Mouse (Mus musculus) hindbrain, embryonic 13.5 days (tissue): ENCODE data around the gene Gle1. TPM values are rescaled to one million over a fixed set of nuclear protein-coding genes. Genes with fewer than 3 reads are reported as not detected.
"Not testable (repeated sequence)": the region's sequence is repeated elsewhere in the genome, so short reads cannot be mapped to it uniquely, and the experiment has no call there.

Experiments used
- ATAC-seq: fragments of 200-750 bp; cut with Nextera tagmentation; 2 replicates; pipeline ENCODE4 v1.8.0; 2017; ENCODE audit warnings: moderate TSS enrichment; ENCODE audit not compliant: low FRiP score
- H3K27ac ChIP-seq: fragments of 300-500 bp; sonication (generic); 2 replicates; pipeline ENCODE4 v1.5.1; 2015; ENCODE audit warnings: inconsistent platforms, mild to moderate bottlenecking, moderate library complexity
- H3K27me3 ChIP-seq: fragments of 300-500 bp; sonication (generic); 2 replicates; pipeline ENCODE4 v1.6.1; 2015; ENCODE audit warnings: mild to moderate bottlenecking, inconsistent platforms
- H3K36me3 ChIP-seq: fragments of 300-500 bp; sonication (generic); 2 replicates; pipeline ENCODE4 v1.6.1; 2015; ENCODE audit warnings: mild to moderate bottlenecking, inconsistent platforms
- H3K4me1 ChIP-seq: fragments of 300-500 bp; sonication (generic); replicated peaks from 2 replicates; pipeline ENCODE4 v1.6.1; 2015; ENCODE audit warnings: inconsistent platforms
- H3K4me2 ChIP-seq: fragments of 300-500 bp; sonication (generic); 2 replicates; pipeline ENCODE4 v1.6.1; 2015; ENCODE audit warnings: inconsistent platforms, mild to moderate bottlenecking, moderate library complexity
- H3K4me3 ChIP-seq: fragments of 300-500 bp; sonication (generic); 2 replicates; pipeline ENCODE4 v1.5.1; 2015; ENCODE audit warnings: mild to moderate bottlenecking, inconsistent platforms
- H3K9ac ChIP-seq: fragments of 300-500 bp; sonication (generic); 2 replicates; pipeline ENCODE4 v1.6.1; 2015; ENCODE audit warnings: mild to moderate bottlenecking, inconsistent platforms
- H3K9me3 ChIP-seq: fragments of 300-500 bp; sonication (generic); 2 replicates; pipeline ENCODE4 v1.6.1; 2016; ENCODE audit warnings: inconsistent platforms
- WGBS: fragments of 180-500 bp; shearing (Covaris S2); methylation state at CpG from one replicate; pipeline ENCODE4 v1.1.7; 2015; 5-methylcytosine and 5-hydroxymethylcytosine counted together
- polyA plus RNA-seq: library from polyadenylated mRNA; unstranded; fragments of >200 nt; fragmentation: Nextera tagmentation; extraction: Ambion mirVana; gene quantifications from 2 replicates; pipeline ENCODE4 v1.2.1, GENCODE M21; 2015

Gene Gle1
- polyA plus RNA-seq: 75.2 and 82.1 TPM in 2 replicates

- WGBS: 3% methylated on average over 44 of the region's 44 CpGs
- peak; percentile 98 for ATAC-seq
- H3K9ac ChIP-seq: peak within 1 kb of the TSS; percentile 80
- peaks cover 7% of the 10 kb centered on the region for H3K4me1 ChIP-seq
- H3K27me3 ChIP-seq: no peaks in the 10 kb centered on the region
- H3K9me3 ChIP-seq: no peaks in the 10 kb centered on the region
- peak within 1 kb of the TSS; percentile 87 for H3K4me3 ChIP-seq
- peaks cover 44% of the 10 kb centered on the region for H3K36me3 ChIP-seq
- peak within 1 kb of the TSS; percentile 72 for H3K4me2 ChIP-seq
- peak within 1 kb of the TSS; percentile 88 for H3K27ac ChIP-seq
Observed at GRCm38 (mm10) chr2:29934906-29935599, at the start of gene Gle1. Gle1 (plus strand) TSS chr2:29935426.

- not testable (repeated sequence) for H3K27ac ChIP-seq, H3K36me3 ChIP-seq, H3K9me3 ChIP-seq, H3K4me3 ChIP-seq, H3K4me2 ChIP-seq, H3K9ac ChIP-seq, ATAC-seq, H3K27me3 ChIP-seq
- peaks cover 19% of the 10 kb centered on the region for H3K4me1 ChIP-seq
- 87% methylated on average over 9 of the region's 9 CpGs for WGBS
Observed at GRCm38 (mm10) chr2:29886659-29887292, 48.5 kb upstream of the Gle1 start.

GRCm38 (mm10) chr2:29889066-29889944, 45.9 kb upstream of the Gle1 start, which contains the start of gene Odf2:
Odf2 (plus strand) TSS chr2:29889221.
- 1% methylated on average over 69 of the region's 70 CpGs for WGBS
- H3K27ac ChIP-seq: peak within 1 kb of the TSS; percentile 92
- H3K4me2 ChIP-seq: peak within 1 kb of the TSS; percentile 94
- no peaks in the 10 kb centered on the region for H3K9me3 ChIP-seq
- H3K27me3 ChIP-seq: no peaks in the 10 kb centered on the region
- H3K4me3 ChIP-seq: peak within 1 kb of the TSS; percentile 98
- H3K4me1 ChIP-seq: peaks cover 23% of the 10 kb centered on the region
- H3K36me3 ChIP-seq: peaks cover 28% of the 10 kb centered on the region
- peak within 1 kb of the TSS; percentile 96 for H3K9ac ChIP-seq
- ATAC-seq: peak; percentile 91

- WGBS: under 1% methylated on average over 55 of the region's 61 CpGs
- Histone ChIP-seq H3K27ac (peak overlapping the region; percentile 92), H3K4me2 (peak overlapping the region; percentile 94), H3K36me3 (peaks cover 37% of the 10 kb centered on the region), H3K4me3 (peak overlapping the region; percentile 98), H3K9ac (peak overlapping the region; percentile 96), H3K9me3 (no peaks in the 10 kb centered on the region), H3K27me3 (no peaks in the 10 kb centered on the region), H3K4me1 (peaks cover 23% of the 10 kb centered on the region)
- peak; percentile 89 for ATAC-seq
Observed at GRCm38 (mm10) chr2:29889991-29890833, 45.0 kb upstream of the Gle1 start.

GRCm38 (mm10) chr2:29891773-29892172, 43.5 kb upstream of the Gle1 start:
- 98% methylated on average over 6 of the region's 6 CpGs for WGBS
- H3K4me3 ChIP-seq: no peak overlapping the region
- H3K9me3 ChIP-seq: no peaks in the 10 kb centered on the region
- H3K4me2 ChIP-seq: no peak overlapping the region
- peak overlapping the region; percentile 29 for H3K9ac ChIP-seq
- H3K4me1 ChIP-seq: peaks cover 23% of the 10 kb centered on the region
- peaks cover 52% of the 10 kb centered on the region for H3K36me3 ChIP-seq
- H3K27me3 ChIP-seq: no peaks in the 10 kb centered on the region
- no peak overlapping the region for H3K27ac ChIP-seq
- no peak for ATAC-seq

- no peak for ATAC-seq
- Histone ChIP-seq H3K27me3 (no peaks in the 10 kb centered on the region), H3K4me3 (no peak overlapping the region), H3K36me3 (peaks cover 95% of the 10 kb centered on the region), H3K4me2 (no peak overlapping the region), H3K4me1 (peaks cover 10% of the 10 kb centered on the region), H3K9ac (no peak overlapping the region), H3K27ac (no peak overlapping the region), H3K9me3 (no peaks in the 10 kb centered on the region)
- 94% methylated on average over 1 of the region's 1 CpGs for WGBS
Observed at GRCm38 (mm10) chr2:29896071-29896470, 39.2 kb upstream of the Gle1 start.

- no peak overlapping the region for H3K27ac ChIP-seq
- no peak overlapping the region for H3K4me2 ChIP-seq
- H3K36me3 ChIP-seq: peaks cover 98% of the 10 kb centered on the region
- H3K4me1 ChIP-seq: no peaks in the 10 kb centered on the region
- H3K27me3 ChIP-seq: no peaks in the 10 kb centered on the region
- H3K4me3 ChIP-seq: no peak overlapping the region
- WGBS: 82% methylated on average over 2 of the region's 2 CpGs
- no peak for ATAC-seq
- H3K9me3 ChIP-seq: no peaks in the 10 kb centered on the region
- H3K9ac ChIP-seq: no peak overlapping the region
Observed at GRCm38 (mm10) chr2:29897366-29897765, 37.9 kb upstream of the Gle1 start.

- Histone ChIP-seq H3K27ac (no peak overlapping the region), H3K4me1 (no peaks in the 10 kb centered on the region), H3K4me3 (no peak overlapping the region), H3K4me2 (no peak overlapping the region), H3K9ac (no peak overlapping the region), H3K27me3 (no peaks in the 10 kb centered on the region), H3K36me3 (peaks cover 98% of the 10 kb centered on the region), H3K9me3 (no peaks in the 10 kb centered on the region)
- no peak for ATAC-seq
- 93% methylated on average over 1 of the region's 1 CpGs for WGBS
Observed at GRCm38 (mm10) chr2:29898081-29898480, 37.1 kb upstream of the Gle1 start.

- Histone ChIP-seq H3K4me3 (no peak overlapping the region), H3K27me3 (no peaks in the 10 kb centered on the region), H3K9ac (no peak overlapping the region), H3K4me2 (no peak overlapping the region), H3K36me3 (peaks cover 99% of the 10 kb centered on the region), H3K27ac (no peak overlapping the region), H3K9me3 (no peaks in the 10 kb centered on the region), H3K4me1 (no peaks in the 10 kb centered on the region)
- ATAC-seq: no peak
- 97% methylated on average over 10 of the region's 10 CpGs for WGBS
Observed at GRCm38 (mm10) chr2:29902194-29902593, 33.0 kb upstream of the Gle1 start.

GRCm38 (mm10) chr2:29908171-29908570, 27.1 kb upstream of the Gle1 start:
- 77% methylated on average over 2 of the region's 2 CpGs for WGBS
- not testable (repeated sequence) for H3K9ac ChIP-seq, H3K27ac ChIP-seq, H3K4me1 ChIP-seq, H3K4me2 ChIP-seq, H3K4me3 ChIP-seq, H3K27me3 ChIP-seq, H3K9me3 ChIP-seq, ATAC-seq
- H3K36me3 ChIP-seq: peaks cover 90% of the 10 kb centered on the region

GRCm38 (mm10) chr2:29910042-29910441, 25.2 kb upstream of the Gle1 start:
- Histone ChIP-seq H3K36me3 (peaks cover 89% of the 10 kb centered on the region), H3K4me2 (no peak overlapping the region), H3K9me3 (no peaks in the 10 kb centered on the region), H3K27me3 (no peaks in the 10 kb centered on the region), H3K27ac (no peak overlapping the region), H3K4me1 (no peaks in the 10 kb centered on the region), H3K9ac (no peak overlapping the region), H3K4me3 (no peak overlapping the region)
- ATAC-seq: no peak
- WGBS: 89% methylated on average over 2 of the region's 2 CpGs
